Mouse (Mus musculus): Measurements from ENCODE around the gene Sirpa.

DNA sequence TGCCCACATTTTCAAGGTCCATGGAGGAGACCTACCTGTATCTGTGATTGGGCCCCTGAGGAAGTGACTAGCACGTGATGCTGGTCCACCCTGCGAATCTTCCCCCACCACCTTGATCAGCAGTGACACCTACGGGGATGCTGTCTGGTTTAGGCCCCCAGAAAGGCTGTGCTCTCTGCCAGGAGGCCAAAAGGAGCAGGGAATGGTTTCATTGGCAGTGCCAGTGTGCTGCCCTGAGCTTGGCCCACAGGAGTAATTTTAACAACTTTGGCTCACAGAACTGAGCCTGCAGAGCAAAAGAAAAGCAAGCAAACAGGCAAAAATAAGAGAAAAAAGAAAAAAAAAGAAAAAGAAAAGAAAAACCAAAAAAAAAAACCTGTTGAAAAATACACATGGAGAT, 13.2 kb downstream of the Sirpa start:
- TF ChIP-seq CHD2 (IDR thresholded peaks at IDR 0.05; ENCODE audit: low read depth, low read length) = no peak
- TF ChIP-seq MAFK (IDR thresholded peaks at IDR 0.05; ENCODE audit: insufficient read depth, low read depth, low read length) = no peak
- no peak for TF ChIP-seq ZNF384 (IDR thresholded peaks at IDR 0.05; ENCODE audit: low read depth, low read length)
- TF ChIP-seq HCFC1 (IDR thresholded peaks at IDR 0.05; ENCODE audit: borderline replicate concordance, insufficient read depth, low read length) = no peak

Data from ES-E14 (cell line).